21 mouse cellular contexts compared by ENCODE assay signal in genomic region chrX:7967596-7968201, GRCm38 (mm10). TPM values are rescaled to one million over a fixed set of nuclear protein-coding genes. Genes with fewer than 3 reads are reported as not detected.
DNase-seq lines count a peak whose midpoint lies in the region; ATAC-seq and TF ChIP-seq lines count a peak whose summit lies in the region.
"Had no signal": no experiment of that assay in that cellular context is flagged by ENCODE, and none has a peak within 500 bp of the region (broad histone marks: within the 10 kb centered on the region; RNA-seq: fewer than 3 reads in every experiment).

No protein-coding gene starts in this region.

- no peaks in the 10 kb centered on the region for H3K27me3 ChIP-seq in heart, embryonic 13.5 days (replicated peaks)
- no peaks in the 10 kb centered on the region for H3K27me3 ChIP-seq in heart, adult 2 months (ENCODE audit: control insufficient read depth, insufficient read depth, low read length)
- H3K27me3 ChIP-seq in liver, embryonic 11.5 days (replicated peaks; ENCODE audit: control insufficient read depth, insufficient read depth, low read length): no peaks in the 10 kb centered on the region
- H3K27me3 ChIP-seq: forebrain, embryonic 15.5 days; hindbrain, embryonic 12.5 days; limb, embryonic 13.5 days; neural tube, embryonic 13.5 days had no signal

- 70% methylated on average over 7 of the region's 9 CpGs for WGBS in heart, embryonic 13.5 days
- 58% methylated on average over 7 of the region's 9 CpGs for WGBS in heart, adult 2 months
- 63% methylated on average over 7 of the region's 9 CpGs for WGBS in liver, embryonic 11.5 days

- no peaks in the 10 kb centered on the region for H3K9me3 ChIP-seq in heart, embryonic 13.5 days
- H3K9me3 ChIP-seq in liver, embryonic 11.5 days (ENCODE audit: control insufficient read depth, low read length): no peaks in the 10 kb centered on the region
- H3K9me3 ChIP-seq: forebrain, embryonic 15.5 days; hindbrain, embryonic 12.5 days; limb, embryonic 13.5 days; neural tube, embryonic 13.5 days had no signal

- no peak overlapping the region for H3K27ac ChIP-seq in heart, embryonic 13.5 days (replicated peaks)
- no peak overlapping the region for H3K27ac ChIP-seq in heart, adult 2 months
- H3K27ac ChIP-seq in liver, embryonic 11.5 days (ENCODE audit: low read depth, low read length): peak overlapping the region; percentile 77
- H3K27ac ChIP-seq: forebrain, embryonic 15.5 days; gastrocnemius, adult 2 months; hindbrain, embryonic 12.5 days; limb, embryonic 13.5 days; neural tube, embryonic 13.5 days had no signal

- no peak overlapping the region for H3K9ac ChIP-seq in heart, embryonic 13.5 days
- no peak overlapping the region for H3K9ac ChIP-seq in heart, adult 2 months (ENCODE audit: low read depth, low read length)
- H3K9ac ChIP-seq in liver, embryonic 11.5 days (ENCODE audit: low read depth, low read length): peak overlapping the region; percentile 75
- H3K9ac ChIP-seq: forebrain, embryonic 15.5 days; hindbrain, embryonic 12.5 days; limb, embryonic 13.5 days; neural tube, embryonic 13.5 days had no signal

- no peak for DNase-seq in heart, adult 2 months
- DNase-seq in MEL-GATA-1-ER (ENCODE audit: extremely low read depth, low read depth): peak; percentile 90
- peak; percentile 55 for DNase-seq in liver, embryonic 11.5 days (ENCODE audit: low spot score)
- DNase-seq in spleen, postnatal 10 days (ENCODE audit: low spot score in 2 of 2): peak; percentile 41 to 70
- DNase-seq in cerebellum, adult 11-12 months: no peak
- DNase-seq in frontal cortex, postnatal 10 days (ENCODE audit: low spot score in 2 of 2): no peak
- DNase-seq in left cerebral cortex, adult 8-10 months (ENCODE audit: low spot score in 2 of 2): no peak
- DNase-seq: adrenal gland, postnatal 14 days; B cell, adult 2 months; gastrocnemius, adult 2 months; kidney, adult 11 months; kidney, postnatal 4 days; lung, postnatal 14 days had no signal

- intact Hi-C loops in heart, adult 2 months (cut with DNase I): no loop called here

- peak overlapping the region; percentile 33 for H3K4me2 ChIP-seq in heart, embryonic 13.5 days
- peak overlapping the region; percentile 62 for H3K4me2 ChIP-seq in liver, embryonic 11.5 days
- H3K4me2 ChIP-seq: forebrain, embryonic 15.5 days; hindbrain, embryonic 12.5 days; limb, embryonic 13.5 days; neural tube, embryonic 13.5 days had no signal

- no peaks in the 10 kb centered on the region for H3K36me3 ChIP-seq in heart, embryonic 13.5 days
- no peaks in the 10 kb centered on the region for H3K36me3 ChIP-seq in heart, adult 2 months (ENCODE audit: control insufficient read depth, insufficient read depth, low read length)
- no peaks in the 10 kb centered on the region for H3K36me3 ChIP-seq in liver, embryonic 11.5 days (ENCODE audit: control insufficient read depth, insufficient read depth, low read length)
- H3K36me3 ChIP-seq: forebrain, embryonic 15.5 days; hindbrain, embryonic 12.5 days; limb, embryonic 13.5 days; neural tube, embryonic 13.5 days had no signal

- no peak for TF ChIP-seq CTCF in heart, adult 2 months (IDR thresholded peaks at IDR 0.05)

- TF ChIP-seq POLR2A in heart, adult 2 months (IDR thresholded peaks at IDR 0.05; ENCODE audit: insufficient read depth, low read depth, low read length): no peak

- H3K4me1 ChIP-seq in heart, embryonic 13.5 days: no peaks in the 10 kb centered on the region
- H3K4me1 ChIP-seq in heart, adult 2 months (ENCODE audit: control insufficient read depth, insufficient read depth, low read length): no peaks in the 10 kb centered on the region
- peaks cover 10% of the 10 kb centered on the region for H3K4me1 ChIP-seq in liver, embryonic 11.5 days (replicated peaks; ENCODE audit: control insufficient read depth, insufficient read depth, low read length)
- H3K4me1 ChIP-seq: forebrain, embryonic 15.5 days; hindbrain, embryonic 12.5 days; limb, embryonic 13.5 days; neural tube, embryonic 13.5 days had no signal

- peak; percentile 61 for ATAC-seq in heart, embryonic 13.5 days (ENCODE audit: extremely low read depth, insufficient number of reproducible peaks, low FRiP score, low TSS enrichment)
- peak; percentile 80 for ATAC-seq in liver, embryonic 11.5 days (replicated peaks; ENCODE audit: low FRiP score)
- ATAC-seq: forebrain, embryonic 15.5 days; midbrain, embryonic 16.5 days had no signal

- no peaks in the 10 kb centered on the region for H3K79me2 ChIP-seq in heart, adult 2 months (replicated peaks; ENCODE audit: control insufficient read depth, insufficient read depth, low read length)

- TF ChIP-seq EP300 in heart, adult 2 months (IDR thresholded peaks at IDR 0.05; ENCODE audit: insufficient read depth, low read depth, low read length): no peak

- H3K4me3 ChIP-seq in heart, embryonic 13.5 days: peak overlapping the region; percentile 22; the same call in 1 of the 2 replicates
- no peak overlapping the region for H3K4me3 ChIP-seq in heart, adult 2 months
- H3K4me3 ChIP-seq in liver, embryonic 11.5 days (ENCODE audit: low read depth, low read length): peak overlapping the region; percentile 45
- H3K4me3 ChIP-seq: forebrain, embryonic 15.5 days; gastrocnemius, adult 2 months; hindbrain, embryonic 12.5 days; limb, embryonic 13.5 days; neural tube, embryonic 13.5 days had no signal

RNA-seq across cellular contexts. Expression of gene Gata1, which starts 10.2 kb away (rescaled TPM):
- polyA plus RNA-seq in heart, embryonic 13.5 days (2015; fragmentation: Nextera tagmentation; extraction: Ambion mirVana): 2.8 and 5.9 TPM in 2 replicates
- under 1 TPM; 0.23 to 0.27 TPM for total RNA-seq in heart, adult 2 months (2021)
- 0.26 and 0.43 TPM in 2 replicates for polyA plus RNA-seq in heart, adult 2 months (2012; rRNA removed)
- polyA plus RNA-seq in liver, embryonic 11.5 days (2014; fragmentation: Nextera tagmentation; extraction: Ambion mirVana): 157 and 162 TPM in 2 replicates
- total RNA-seq in left cerebral cortex, adult 8-10 months (2022): not detected
- total RNA-seq: gastrocnemius, adult 2 months had no signal

RNA-seq across cellular contexts. Expression of gene Hdac6, which starts 20.0 kb away (rescaled TPM):
- polyA plus RNA-seq in heart, embryonic 13.5 days (2015; fragmentation: Nextera tagmentation; extraction: Ambion mirVana): 22.8 and 24.9 TPM in 2 replicates
- 1 to 10 TPM; 7.9 to 9.6 TPM for total RNA-seq in heart, adult 2 months (2021)
- 14.8 and 19.8 TPM in 2 replicates for polyA plus RNA-seq in heart, adult 2 months (2012; rRNA removed)
- polyA plus RNA-seq in liver, embryonic 11.5 days (2014; fragmentation: Nextera tagmentation; extraction: Ambion mirVana): 21.1 and 22.5 TPM in 2 replicates
- total RNA-seq in left cerebral cortex, adult 8-10 months (2022): 10 to 100 TPM; 45.1 to 52.4 (median 46.9) TPM

RNA-seq across cellular contexts. Expression of gene Eras, which starts 39.3 kb away (rescaled TPM):
- polyA plus RNA-seq in heart, embryonic 13.5 days (2015; fragmentation: Nextera tagmentation; extraction: Ambion mirVana): not detected in 2 replicates
- not detected for total RNA-seq in heart, adult 2 months (2021)
- not detected in 2 replicates for polyA plus RNA-seq in heart, adult 2 months (2012; rRNA removed)
- polyA plus RNA-seq in liver, embryonic 11.5 days (2014; fragmentation: Nextera tagmentation; extraction: Ambion mirVana): not detected in 2 replicates
- not detected for total RNA-seq in left cerebral cortex, adult 8-10 months (2022)
- total RNA-seq: adrenal gland, postnatal 14 days; gastrocnemius, adult 2 months; heart, adult 8-10 months had no signal
- polyA plus RNA-seq: embryonic facial prominence, embryonic 14.5 days; forebrain, embryonic 15.5 days; hindbrain, embryonic 12.5 days; limb, embryonic 13.5 days; midbrain, embryonic 16.5 days had no signal

RNA-seq across cellular contexts. Expression of gene Pcsk1n, which starts 48.1 kb away (rescaled TPM):
- polyA plus RNA-seq in heart, embryonic 13.5 days (2015; fragmentation: Nextera tagmentation; extraction: Ambion mirVana): 0.42 and 0.78 TPM in 2 replicates
- under 1 TPM in 1 of 2 experiments, not detected in 1; 0.16 TPM for total RNA-seq in heart, adult 2 months (2021)
- 0.18 and 0.25 TPM in 2 replicates for polyA plus RNA-seq in heart, adult 2 months (2012; rRNA removed)
- polyA plus RNA-seq in liver, embryonic 11.5 days (2014; fragmentation: Nextera tagmentation; extraction: Ambion mirVana): 0.56 and 0.67 TPM in 2 replicates
- 100 to 1,000 TPM; 412 to 461 (median 441) TPM for total RNA-seq in left cerebral cortex, adult 8-10 months (2022)
- total RNA-seq: gastrocnemius, adult 2 months had no signal

RNA-seq across cellular contexts. Expression of gene Glod5, which starts 50.6 kb away (rescaled TPM):
- polyA plus RNA-seq in heart, embryonic 13.5 days (2015; fragmentation: Nextera tagmentation; extraction: Ambion mirVana): 0.38 and 0.53 TPM in 2 replicates
- total RNA-seq in heart, adult 2 months (2021): not detected
- not detected in 2 replicates for polyA plus RNA-seq in heart, adult 2 months (2012; rRNA removed)
- 0.29 and 0.53 TPM in 2 replicates for polyA plus RNA-seq in liver, embryonic 11.5 days (2014; fragmentation: Nextera tagmentation; extraction: Ambion mirVana)
- 1 to 10 TPM in 2 of 4 experiments, under 1 TPM in 1, not detected in 1; 0.63 to 1.2 (median 1.1) TPM for total RNA-seq in left cerebral cortex, adult 8-10 months (2022)
- total RNA-seq: adrenal gland, postnatal 14 days; gastrocnemius, adult 2 months; heart, adult 8-10 months had no signal
- polyA plus RNA-seq: embryonic facial prominence, embryonic 14.5 days; hindbrain, embryonic 12.5 days; limb, embryonic 13.5 days; neural tube, embryonic 13.5 days had no signal

Comparison
In these comparisons a context has a peak if more than half of its experiments do, and no peak if none do; other contexts are left out.
1. DNase-seq: peak in MEL-GATA-1-ER (single experiment), liver, embryonic 11.5 days (single experiment) and spleen, postnatal 10 days (2 of 2); none in heart, adult 2 months (0 of 2), cerebellum, adult 11-12 months (single experiment), frontal cortex, postnatal 10 days (0 of 2) and left cerebral cortex, adult 8-10 months (0 of 2).
2. RNA of gene Gata1, which starts 10.2 kb away (polyA plus RNA-seq): 157 to 162 TPM in liver, embryonic 11.5 days; 2.8 to 5.9 TPM in heart, embryonic 13.5 days and 0.26 to 0.43 TPM in heart, adult 2 months; every median in the first group is over 10 times any median in the second.